Mouse (Mus musculus) limb, embryonic 15.5 days (tissue): ENCODE measurements around the gene Carmil1. TPM values are rescaled to one million over a fixed set of nuclear protein-coding genes. Genes with fewer than 3 reads are reported as not detected.

Source experiments
- ATAC-seq: fragments of 200-750 bp; cut with Nextera tagmentation; 2 replicates; pipeline ENCODE4 v1.8.0; 2017; ENCODE audit warnings: low read depth, moderate TSS enrichment; ENCODE audit not compliant: insufficient number of reproducible peaks, low FRiP score, low TSS enrichment
- H3K27ac ChIP-seq: fragments of 300-500 bp; sonication (generic); 2 replicates; pipeline ENCODE4 v1.5.1; 2015; ENCODE audit warnings: moderate library complexity, mild to moderate bottlenecking, inconsistent platforms
- H3K27me3 ChIP-seq: fragments of 300-500 bp; sonication (generic); 2 replicates; pipeline ENCODE4 v1.6.1; 2015; ENCODE audit warnings: inconsistent platforms
- H3K36me3 ChIP-seq: fragments of 300-500 bp; sonication (generic); 2 replicates; pipeline ENCODE4 v1.6.1; 2015; ENCODE audit warnings: inconsistent platforms
- H3K4me1 ChIP-seq: fragments of 300-500 bp; sonication (generic); 2 replicates; pipeline ENCODE4 v1.6.1; 2015; ENCODE audit warnings: inconsistent platforms
- H3K4me2 ChIP-seq: fragments of 300-500 bp; sonication (generic); 2 replicates; pipeline ENCODE4 v1.6.1; 2015; ENCODE audit warnings: mild to moderate bottlenecking, inconsistent platforms
- H3K4me3 ChIP-seq: fragments of 300-500 bp; sonication (generic); 2 replicates; pipeline ENCODE4 v1.5.1; 2015; ENCODE audit warnings: mild to moderate bottlenecking, inconsistent platforms
- H3K9ac ChIP-seq: fragments of 300-500 bp; sonication (generic); 2 replicates; pipeline ENCODE4 v1.6.1; 2015; ENCODE audit warnings: inconsistent platforms
- H3K9me3 ChIP-seq: fragments of 300-500 bp; sonication (generic); 2 replicates; pipeline ENCODE4 v1.6.1; 2016; ENCODE audit warnings: inconsistent platforms
- WGBS: fragments of 180-500 bp; shearing (Covaris S2); methylation state at CpG from one replicate; pipeline ENCODE4 v1.1.7; 2015; 5-methylcytosine and 5-hydroxymethylcytosine counted together
- polyA plus RNA-seq: library from polyadenylated mRNA; unstranded; fragments of >200 nt; fragmentation: Nextera tagmentation; extraction: Ambion mirVana; gene quantifications from 2 replicates; pipeline ENCODE4 v1.2.1, GENCODE M21; 2015

Carmil1 gene
- polyA plus RNA-seq, 1 experiment from 2014 or later = 39.8 TPM

GRCm38 (mm10) chr13:24195371-24195770, 85.2 kb downstream of the Carmil1 start:
- 46% methylated on average over 3 of the region's 3 CpGs for WGBS
- Histone ChIP-seq H3K27ac (peak overlapping the region; percentile 67; the same call in 1 of the 2 replicates), H3K9me3 (no peaks in the 10 kb centered on the region), H3K4me2 (no peak overlapping the region), H3K27me3 (no peaks in the 10 kb centered on the region), H3K36me3 (no peaks in the 10 kb centered on the region), H3K4me1 (peaks cover 38% of the 10 kb centered on the region), H3K9ac (no peak overlapping the region), H3K4me3 (no peak overlapping the region)
- ATAC-seq = no peak

- no peaks in the 10 kb centered on the region for H3K27me3 ChIP-seq
- H3K27ac ChIP-seq = no peak overlapping the region
- ATAC-seq = no peak
- H3K36me3 ChIP-seq = no peaks in the 10 kb centered on the region
- H3K9me3 ChIP-seq = no peaks in the 10 kb centered on the region
- H3K4me3 ChIP-seq = no peak overlapping the region
- 82% methylated on average over 5 of the region's 5 CpGs for WGBS
- H3K4me1 ChIP-seq = peaks cover 28% of the 10 kb centered on the region
- no peak overlapping the region for H3K4me2 ChIP-seq
- no peak overlapping the region for H3K9ac ChIP-seq
Measured at GRCm38 (mm10) chr13:24194018-24194417, 86.6 kb downstream of the Carmil1 start.

- Histone ChIP-seq H3K9ac (no peak overlapping the region), H3K27ac (no peak overlapping the region), H3K9me3 (no peaks in the 10 kb centered on the region), H3K27me3 (no peaks in the 10 kb centered on the region), H3K36me3 (no peaks in the 10 kb centered on the region), H3K4me1 (peaks cover 15% of the 10 kb centered on the region), H3K4me3 (no peak overlapping the region), H3K4me2 (no peak overlapping the region)
- ATAC-seq = no peak
- 73% methylated on average over 9 of the region's 9 CpGs for WGBS
Measured at GRCm38 (mm10) chr13:24190875-24191663, 89.5 kb downstream of the Carmil1 start.

- Histone ChIP-seq H3K27ac (no peak overlapping the region), H3K4me2 (no peak overlapping the region), H3K27me3 (no peaks in the 10 kb centered on the region), H3K4me3 (no peak overlapping the region), H3K4me1 (no peaks in the 10 kb centered on the region), H3K9ac (no peak overlapping the region), H3K9me3 (no peaks in the 10 kb centered on the region), H3K36me3 (no peaks in the 10 kb centered on the region)
- ATAC-seq = no peak
- 26% methylated on average over 2 of the region's 2 CpGs for WGBS
Measured at GRCm38 (mm10) chr13:24187026-24187425, 93.6 kb downstream of the Carmil1 start.

GRCm38 (mm10) chr13:24185641-24186040, 95.0 kb downstream of the Carmil1 start:
- Histone ChIP-seq H3K4me3 (no peak overlapping the region), H3K9me3 (no peaks in the 10 kb centered on the region), H3K4me1 (no peaks in the 10 kb centered on the region), H3K4me2 (no peak overlapping the region), H3K27ac (no peak overlapping the region), H3K27me3 (no peaks in the 10 kb centered on the region), H3K9ac (no peak overlapping the region), H3K36me3 (no peaks in the 10 kb centered on the region)
- WGBS = 79% methylated on average over 3 of the region's 3 CpGs
- ATAC-seq = no peak

- Histone ChIP-seq H3K27me3 (no peaks in the 10 kb centered on the region), H3K9ac (no peak overlapping the region), H3K27ac (no peak overlapping the region), H3K36me3 (no peaks in the 10 kb centered on the region), H3K4me3 (no peak overlapping the region), H3K9me3 (no peaks in the 10 kb centered on the region), H3K4me2 (no peak overlapping the region), H3K4me1 (no peaks in the 10 kb centered on the region; the same call in 1 of the 2 replicates)
- 62% methylated on average over 6 of the region's 6 CpGs for WGBS
- no peak for ATAC-seq
Measured at GRCm38 (mm10) chr13:24182878-24183277, 97.7 kb downstream of the Carmil1 start.

GRCm38 (mm10) chr13:24179538-24179937, 101.1 kb downstream of the Carmil1 start:
- ATAC-seq = no peak
- H3K9me3 ChIP-seq = no peaks in the 10 kb centered on the region
- H3K27me3 ChIP-seq = no peaks in the 10 kb centered on the region
- no peak overlapping the region for H3K27ac ChIP-seq
- WGBS = 67% methylated on average over 10 of the region's 10 CpGs
- H3K4me1 ChIP-seq = peaks cover 6% of the 10 kb centered on the region; the same call in 1 of the 2 replicates
- no peak overlapping the region for H3K4me2 ChIP-seq
- no peak overlapping the region for H3K9ac ChIP-seq
- H3K4me3 ChIP-seq = no peak overlapping the region
- H3K36me3 ChIP-seq = no peaks in the 10 kb centered on the region

- ATAC-seq = no peak
- Histone ChIP-seq H3K4me1 (peaks cover 6% of the 10 kb centered on the region; the same call in 1 of the 2 replicates), H3K4me3 (no peak overlapping the region), H3K36me3 (no peaks in the 10 kb centered on the region), H3K9ac (no peak overlapping the region), H3K27ac (no peak overlapping the region; the same call in 1 of the 2 replicates), H3K27me3 (no peaks in the 10 kb centered on the region), H3K4me2 (no peak overlapping the region), H3K9me3 (no peaks in the 10 kb centered on the region)
- WGBS = 47% methylated on average over 5 of the region's 5 CpGs
Measured at GRCm38 (mm10) chr13:24177600-24177999, 103.0 kb downstream of the Carmil1 start.

GRCm38 (mm10) chr13:24176835-24177234, 103.8 kb downstream of the Carmil1 start:
- Histone ChIP-seq H3K9me3 (no peaks in the 10 kb centered on the region), H3K4me2 (no peak overlapping the region), H3K36me3 (no peaks in the 10 kb centered on the region), H3K4me3 (no peak overlapping the region), H3K27me3 (no peaks in the 10 kb centered on the region), H3K9ac (no peak overlapping the region), H3K27ac (no peak overlapping the region), H3K4me1 (peaks cover 6% of the 10 kb centered on the region; the same call in 1 of the 2 replicates)
- ATAC-seq = no peak
- 57% methylated on average over 4 of the region's 4 CpGs for WGBS

- 65% methylated on average over 1 of the region's 1 CpGs for WGBS
- Histone ChIP-seq H3K27me3 (no peaks in the 10 kb centered on the region), H3K9me3 (no peaks in the 10 kb centered on the region), H3K36me3 (peaks cover 3% of the 10 kb centered on the region; the same call in 1 of the 2 replicates), H3K4me2 (no peak overlapping the region), H3K4me3 (no peak overlapping the region), H3K27ac (no peak overlapping the region), H3K4me1 (no peaks in the 10 kb centered on the region), H3K9ac (no peak overlapping the region)
- ATAC-seq = no peak
Measured at GRCm38 (mm10) chr13:24169658-24170057, 110.9 kb downstream of the Carmil1 start.

GRCm38 (mm10) chr13:24163368-24163767, 117.2 kb downstream of the Carmil1 start:
- WGBS = 100% methylated on average over 1 of the region's 1 CpGs
- no peak overlapping the region for H3K27ac ChIP-seq
- no peak overlapping the region for H3K4me2 ChIP-seq
- H3K4me1 ChIP-seq = no peaks in the 10 kb centered on the region
- H3K4me3 ChIP-seq = no peak overlapping the region
- H3K9ac ChIP-seq = no peak overlapping the region
- H3K36me3 ChIP-seq = peaks cover 10% of the 10 kb centered on the region; the same call in 1 of the 2 replicates
- ATAC-seq = no peak
- H3K27me3 ChIP-seq = no peaks in the 10 kb centered on the region
- no peaks in the 10 kb centered on the region for H3K9me3 ChIP-seq

GRCm38 (mm10) chr13:24161105-24161504, 119.5 kb downstream of the Carmil1 start:
- Histone ChIP-seq H3K9ac (no peak overlapping the region), H3K27me3 (no peaks in the 10 kb centered on the region), H3K4me1 (no peaks in the 10 kb centered on the region), H3K36me3 (peaks cover 10% of the 10 kb centered on the region; the same call in 1 of the 2 replicates), H3K27ac (no peak overlapping the region), H3K4me2 (no peak overlapping the region), H3K9me3 (no peaks in the 10 kb centered on the region), H3K4me3 (no peak overlapping the region)
- ATAC-seq = no peak
- whole genome bisulfite sequencing = 82% methylated on average over 4 of the region's 4 CpGs
